Mouse (Mus musculus) liver, embryonic 14.5 days (tissue): Measurements from ENCODE around the gene Edem1. TPM values are rescaled to one million over a fixed set of nuclear protein-coding genes. Genes with fewer than 3 reads are reported as not detected.

Experiments
- ATAC-seq: fragments of 200-750 bp; cut with Nextera tagmentation; 2 replicates; pipeline ENCODE4 v1.8.0; 2017; ENCODE audit warnings: moderate number of reproducible peaks, mild to moderate bottlenecking, moderate library complexity; ENCODE audit not compliant: insufficient read depth
- DNase-seq, 3 experiments: peaks; one replicate each; pipeline ENCODE4 v3.0.0-alpha.2; 2012 to 2013; ENCODE audit warnings: low read depth in 3 of 3, low spot score in 3 of 3
- H3K27ac ChIP-seq: fragments of 300-500 bp; sonication (generic); 2 replicates; pipeline ENCODE4 v1.5.1; 2014; ENCODE audit warnings: moderate library complexity, mild to moderate bottlenecking, control low read depth, inconsistent platforms
- H3K27me3 ChIP-seq: fragments of 300-500 bp; sonication (generic); 2 replicates; pipeline ENCODE4 v1.6.1; 2014; ENCODE audit warnings: mild to moderate bottlenecking, low read length, moderate library complexity; ENCODE audit not compliant: control insufficient read depth, insufficient read depth
- H3K36me3 ChIP-seq: fragments of 300-500 bp; sonication (generic); replicated peaks from 2 replicates; pipeline ENCODE4 v1.6.1; 2014; ENCODE audit warnings: low read depth; ENCODE audit not compliant: control insufficient read depth, insufficient read depth
- H3K4me1 ChIP-seq, 2 experiments: fragments of 200-500 bp in 1 of 2; fragments of 300-500 bp in 1 of 2; sonication (generic) in 1 of 2; replicated peaks; 2 replicates each; pipeline ENCODE4 v1.6.1; 2012 to 2014; ENCODE audit warnings: antibody characterized with exemption in 1 of 2, inconsistent platforms in 1 of 2, low read length in 1 of 2; ENCODE audit not compliant: control insufficient read depth in 2 of 2, insufficient read depth in 2 of 2
- H3K4me2 ChIP-seq: fragments of 300-500 bp; sonication (generic); 2 replicates; pipeline ENCODE4 v1.6.1; 2014; ENCODE audit warnings: low read depth, mild to moderate bottlenecking, control low read depth, moderate library complexity
- H3K4me3 ChIP-seq, 2 experiments: fragments of 200-500 bp in 1 of 2; fragments of 300-500 bp in 1 of 2; sonication (generic) in 1 of 2; 2 replicates each; pipeline ENCODE4 v1.5.1; 2012 to 2014; ENCODE audit warnings: low read depth in 2 of 2, low read length in 2 of 2, mild to moderate bottlenecking in 2 of 2, control low read depth in 1 of 2, inconsistent platforms in 1 of 2, moderate library complexity in 1 of 2; ENCODE audit not compliant: insufficient read depth in 1 of 2
- H3K9ac ChIP-seq: fragments of 300-500 bp; sonication (generic); replicated peaks from 2 replicates; pipeline ENCODE4 v1.6.1; 2014; ENCODE audit warnings: mild to moderate bottlenecking, control low read depth, moderate library complexity
- H3K9me3 ChIP-seq: fragments of 300-500 bp; sonication (generic); 2 replicates; pipeline ENCODE4 v1.6.1; 2016; ENCODE audit warnings: low read length, mixed read lengths; ENCODE audit not compliant: control insufficient read depth
- CTCF ChIP-seq: IDR thresholded peaks from 2 replicates; pipeline ENCODE4 v1.5.1; 2016; ENCODE audit warnings: antibody characterized with exemption, low read depth, control low read depth
- EP300 ChIP-seq: IDR thresholded peaks from 2 replicates; pipeline ENCODE4 v1.6.1; 2016; ENCODE audit warnings: antibody characterized with exemption, low read depth
- WGBS: fragments of 180-500 bp; shearing (Covaris S2); extraction: QIAGEN DNeasy Blood & Tissue Kit; methylation state at CpG from one replicate; pipeline ENCODE4 v1.1.7; 2014; ENCODE audit not compliant: insufficient replicate concordance; 5-methylcytosine and 5-hydroxymethylcytosine counted together
- polyA plus RNA-seq, 2 experiments: library from polyadenylated mRNA; depleted of rRNA in 1 of 2; stranded (reverse) in 1 of 2; unstranded in 1 of 2; fragments of >200 nt; fragmentation: Nextera tagmentation in 1 of 2; extraction: Ambion mirVana in 1 of 2; gene quantifications; 2 replicates each; pipeline versions ENCODE4 v1.2.1 to v1.2.3; 2012 to 2014

Gene Edem1
- polyA plus RNA-seq, 2 experiments = 9.6 to 22.4 TPM

DNA sequence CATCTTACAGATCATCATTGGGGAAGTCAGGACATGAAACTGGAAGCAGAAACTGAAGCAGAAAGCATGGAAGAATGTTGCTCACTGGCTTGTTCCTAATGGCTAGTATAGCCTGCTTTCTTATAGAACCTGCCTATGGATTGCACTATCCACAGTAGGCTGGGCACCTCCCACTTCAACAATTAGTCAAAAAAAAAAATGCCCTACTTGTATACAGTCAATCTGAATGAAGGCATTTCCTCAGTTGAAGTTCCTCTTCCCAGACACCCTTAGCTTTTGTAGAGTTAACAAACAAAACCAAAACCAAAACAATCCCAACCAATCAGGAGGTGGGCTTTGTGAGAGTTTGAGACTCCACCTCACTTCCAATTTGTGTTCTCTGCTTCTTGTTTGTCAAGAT, 73.7 kb downstream of the Edem1 start:
- Histone ChIP-seq H3K4me1 (no peaks in the 10 kb centered on the region), H3K9ac (no peak overlapping the region), H3K9me3 (no peaks in the 10 kb centered on the region), H3K27ac (no peak overlapping the region), H3K36me3 (no peaks in the 10 kb centered on the region), H3K4me3 (no peak overlapping the region), H3K27me3 (no peaks in the 10 kb centered on the region), H3K4me2 (no peak overlapping the region)
- no peak for TF ChIP-seq EP300
- no peak for TF ChIP-seq CTCF
- ATAC-seq (no peak), DNase-seq (no peak)

DNA sequence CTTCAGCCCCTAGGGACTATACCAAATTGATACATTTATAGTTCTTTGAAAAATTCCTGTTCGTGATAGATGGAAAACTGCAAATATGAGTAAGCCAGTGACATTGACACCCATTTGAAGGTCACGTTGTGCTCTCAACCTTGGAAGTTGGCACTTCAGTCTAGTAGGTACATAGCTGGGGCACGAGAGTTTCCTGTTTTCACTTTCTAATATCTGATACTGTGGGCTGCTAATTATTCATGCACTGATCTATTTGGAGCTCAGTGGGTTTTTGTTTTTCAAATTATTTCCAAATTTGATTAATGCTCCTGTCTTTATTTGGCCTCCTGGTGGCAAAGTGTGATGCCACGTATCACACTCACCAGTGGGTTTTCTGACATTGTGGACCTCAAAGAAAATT, 74.8 kb downstream of the Edem1 start:
- TF ChIP-seq EP300 (no peak), CTCF (no peak)
- Histone ChIP-seq H3K27ac (no peak overlapping the region), H3K36me3 (no peaks in the 10 kb centered on the region), H3K4me1 (no peaks in the 10 kb centered on the region), H3K9ac (no peak overlapping the region), H3K4me2 (no peak overlapping the region), H3K4me3 (no peak overlapping the region), H3K9me3 (no peaks in the 10 kb centered on the region), H3K27me3 (no peaks in the 10 kb centered on the region)
- DNase-seq (no peak), ATAC-seq (no peak)
- 53% methylated on average over 4 of the region's 4 CpGs for WGBS

- no peak overlapping the region for H3K4me3 ChIP-seq
- no peaks in the 10 kb centered on the region for H3K27me3 ChIP-seq
- H3K27ac ChIP-seq = no peak overlapping the region
- WGBS = 10% methylated on average over 1 of the region's 1 CpGs
- H3K4me2 ChIP-seq = no peak overlapping the region
- H3K9me3 ChIP-seq = no peaks in the 10 kb centered on the region
- no peaks in the 10 kb centered on the region for H3K36me3 ChIP-seq
- DNase-seq (no peak), ATAC-seq (no peak)
- TF ChIP-seq CTCF (no peak), EP300 (no peak)
- no peaks in the 10 kb centered on the region for H3K4me1 ChIP-seq
- H3K9ac ChIP-seq = no peak overlapping the region
Measured at GRCm38 (mm10) chr6:108906539-108906938, 78.1 kb downstream of the Edem1 start.

Other genes with a start within 250 kb of the Edem1 start
- 2.1 and 2.3 TPM in 2 replicates for gene Bhlhe40, start 168.0 kb upstream of the Edem1 start, polyA plus RNA-seq (2012; rRNA removed)
- 5.2 and 5.3 TPM in 2 replicates for gene Bhlhe40, start 168.0 kb upstream of the Edem1 start, polyA plus RNA-seq (2014; fragmentation: Nextera tagmentation; extraction: Ambion mirVana)
- 8.3 and 10.5 TPM in 2 replicates for gene Arl8b, start 45.5 kb upstream of the Edem1 start, polyA plus RNA-seq (2012; rRNA removed)
- gene Arl8b, start 45.5 kb upstream of the Edem1 start, polyA plus RNA-seq (2014; fragmentation: Nextera tagmentation; extraction: Ambion mirVana) = 35.5 and 35.8 TPM in 2 replicates